Mouse (Mus musculus): ENCODE measurements around the gene Tmem165. TPM values are rescaled to one million over a fixed set of nuclear protein-coding genes. Genes with fewer than 3 reads are reported as not detected.

Gene Tmem165
- total RNA-seq, 2 experiments from 2014 or later = 33.9 to 37.4 TPM

GRCm38 (mm10) chr5:76163828-76164390, 19.8 kb upstream of the Tmem165 start:
- intact Hi-C loops (cut with DNase I) = no loop called here
- DNase-seq (ENCODE audit: low spot score in 2 of 2) = no peak

GRCm38 (mm10) chr5:76164827-76165226, 18.9 kb upstream of the Tmem165 start:
- no peak for DNase-seq (ENCODE audit: low spot score in 2 of 2)
- intact Hi-C loops (cut with DNase I) = no loop called here

GRCm38 (mm10) chr5:76170522-76170921, 13.2 kb upstream of the Tmem165 start:
- DNase-seq (ENCODE audit: low spot score in 2 of 2) = no peak
- intact Hi-C loops (cut with DNase I) = no loop called here

- no peak for DNase-seq (ENCODE audit: low spot score in 2 of 2)
- intact Hi-C loops (cut with DNase I) = no loop called here
Measured at GRCm38 (mm10) chr5:76171039-76171438, 12.6 kb upstream of the Tmem165 start.

GRCm38 (mm10) chr5:76175051-76175450, 8.6 kb upstream of the Tmem165 start:
- intact Hi-C loops (cut with DNase I) = no loop called here

GRCm38 (mm10) chr5:76176411-76176810, 7.3 kb upstream of the Tmem165 start:
- no peak for DNase-seq (ENCODE audit: low spot score in 2 of 2)
- intact Hi-C loops (cut with DNase I) = no loop called here

More at GRCm38 (mm10) chr5:76175051-76175450, 8.6 kb upstream of the Tmem165 start:
- no peak for DNase-seq (ENCODE audit: low spot score in 2 of 2)

- DNase-seq (ENCODE audit: low spot score in 2 of 2) = no peak
- intact Hi-C loops (cut with DNase I) = no loop called here
Measured at GRCm38 (mm10) chr5:76176841-76177240, 6.8 kb upstream of the Tmem165 start.

- no peak for DNase-seq (ENCODE audit: low spot score in 2 of 2)
- intact Hi-C loops (cut with DNase I) = no loop called here
Measured at GRCm38 (mm10) chr5:76177664-76178063, 6.0 kb upstream of the Tmem165 start.

- intact Hi-C loops (cut with DNase I) = no loop called here
- DNase-seq (ENCODE audit: low spot score in 2 of 2) = no peak
Measured at GRCm38 (mm10) chr5:76179171-76179570, 4.5 kb upstream of the Tmem165 start.

- no peak for DNase-seq (ENCODE audit: low spot score in 2 of 2)
- intact Hi-C loops (cut with DNase I) = no loop called here
Measured at GRCm38 (mm10) chr5:76179791-76180190, 3.9 kb upstream of the Tmem165 start.

GRCm38 (mm10) chr5:76182326-76182725, 1.4 kb upstream of the Tmem165 start:
- no peak for DNase-seq (ENCODE audit: low spot score in 2 of 2)
- intact Hi-C loops (cut with DNase I) = loop anchor here (2.0 kb wide), 1 partner anchor 42 kb away; the partner anchor contains the start of gene Srd5a3

GRCm38 (mm10) chr5:76183043-76183749, 484 bp upstream of the Tmem165 start:
- no peak for DNase-seq (ENCODE audit: low spot score in 2 of 2)
- intact Hi-C loops (cut with DNase I) = loop anchor here (2.0 kb wide), 1 partner anchor 42 kb away; the partner anchor contains the start of gene Srd5a3

- intact Hi-C loops (cut with DNase I) = no loop called here
- DNase-seq (ENCODE audit: low spot score in 2 of 2) = peak; percentile 42 to 46
Measured at GRCm38 (mm10) chr5:76184286-76185080, 803 bp downstream of the Tmem165 start.

GRCm38 (mm10) chr5:76187885-76188284, 4.2 kb downstream of the Tmem165 start:
- no peak for DNase-seq (ENCODE audit: low spot score in 2 of 2)
- intact Hi-C loops (cut with DNase I) = no loop called here

GRCm38 (mm10) chr5:76190609-76191008, 6.9 kb downstream of the Tmem165 start:
- intact Hi-C loops (cut with DNase I) = no loop called here
- no peak for DNase-seq (ENCODE audit: low spot score in 2 of 2)

GRCm38 (mm10) chr5:76193075-76193474, 9.4 kb downstream of the Tmem165 start:
- intact Hi-C loops (cut with DNase I) = no loop called here
- DNase-seq (ENCODE audit: low spot score in 2 of 2) = no peak

- DNase-seq (ENCODE audit: low spot score in 2 of 2) = no peak
- intact Hi-C loops (cut with DNase I) = no loop called here
Measured at GRCm38 (mm10) chr5:76194377-76194945, 10.8 kb downstream of the Tmem165 start.

GRCm38 (mm10) chr5:76199346-76199745, 15.7 kb downstream of the Tmem165 start:
- intact Hi-C loops (cut with DNase I) = no loop called here
- no peak for DNase-seq (ENCODE audit: low spot score in 2 of 2)

GRCm38 (mm10) chr5:76203171-76203570, 19.5 kb downstream of the Tmem165 start:
- intact Hi-C loops (cut with DNase I) = no loop called here

GRCm38 (mm10) chr5:76205886-76206285, 22.2 kb downstream of the Tmem165 start:
- intact Hi-C loops (cut with DNase I) = no loop called here
- DNase-seq (ENCODE audit: low spot score in 2 of 2) = no peak

More at GRCm38 (mm10) chr5:76203171-76203570, 19.5 kb downstream of the Tmem165 start:
- DNase-seq (ENCODE audit: low spot score in 2 of 2) = no peak

Data from left cerebral cortex, postnatal 25 days (tissue).